Mouse (Mus musculus) CH12.LX (cell line): ENCODE data around the gene Mutyh. TPM values are rescaled to one million over a fixed set of nuclear protein-coding genes. Genes with fewer than 3 reads are reported as not detected.
A peak's percentile ranks its signal among the peaks of the same experiment; 100 is the strongest.

Experiments used
- DNase-seq: peaks from one replicate; pipeline ENCODE4 v3.0.0-alpha.2; 2013; ENCODE audit errors: extremely low read depth
- H3K27ac ChIP-seq: 2 replicates; pipeline ENCODE4 v1.5.1; 2012; ENCODE audit warnings: low read depth, mild to moderate bottlenecking, control low read depth, moderate library complexity; ENCODE audit not compliant: insufficient read depth
- H3K27me3 ChIP-seq: replicated peaks from 2 replicates; pipeline ENCODE3; 2012; ENCODE audit warnings: inconsistent platforms
- H3K36me3 ChIP-seq, 2 experiments: replicated peaks in 1 of 2; 2 replicates each; pipeline versions ENCODE3 to v1.6.1; 2012; ENCODE audit warnings: inconsistent platforms in 1 of 2, low read length in 1 of 2, mild to moderate bottlenecking in 1 of 2, mixed read lengths in 1 of 2, moderate library complexity in 1 of 2; ENCODE audit not compliant: control insufficient read depth in 1 of 2, insufficient read depth in 1 of 2
- H3K4me1 ChIP-seq, 2 experiments: 2 replicates each; pipeline ENCODE4 v1.6.1; 2012; ENCODE audit warnings: inconsistent platforms in 1 of 2, moderate library complexity in 1 of 2; ENCODE audit not compliant: insufficient read depth in 2 of 2, control insufficient read depth in 1 of 2
- H3K4me2 ChIP-seq: 2 replicates; pipeline ENCODE4 v1.6.1; 2012; ENCODE audit warnings: low read depth, mild to moderate bottlenecking, control low read depth; ENCODE audit not compliant: poor library complexity, insufficient read depth, severe bottlenecking
- H3K4me3 ChIP-seq, 3 experiments: fragments of 150-350 bp in 1 of 3; sonication (generic) in 1 of 3; replicated peaks in 1 of 3; 2 replicates each; pipeline versions ENCODE3 to v1.5.1; 2011 to 2012; ENCODE audit warnings: low read depth in 2 of 3, low read length in 2 of 3, mild to moderate bottlenecking in 2 of 3, moderate library complexity in 2 of 3, control low read depth in 1 of 3, improper control_type of control experiment in 1 of 3, inconsistent platforms in 1 of 3, mixed read lengths in 1 of 3; ENCODE audit not compliant: poor library complexity in 1 of 3
- H3K79me2 ChIP-seq: replicated peaks from 2 replicates; pipeline ENCODE4 v1.6.1; 2012; ENCODE audit warnings: mild to moderate bottlenecking, moderate library complexity; ENCODE audit not compliant: control insufficient read depth, poor library complexity, insufficient read depth, severe bottlenecking; ENCODE audit errors: extremely low read depth
- H3K9ac ChIP-seq: 2 replicates; pipeline ENCODE4 v1.6.1; 2012; ENCODE audit warnings: low read depth, mild to moderate bottlenecking, control low read depth, moderate library complexity; ENCODE audit not compliant: insufficient read depth
- H3K9me3 ChIP-seq: replicated peaks from 2 replicates; pipeline ENCODE3; 2012; ENCODE audit warnings: low read length, inconsistent platforms, mixed read lengths
- BHLHE40 ChIP-seq: IDR thresholded peaks from 2 replicates; pipeline ENCODE4 v1.6.1; 2011; ENCODE audit warnings: mild to moderate bottlenecking, low read depth, low read length, improper control_type of control experiment
- CHD1 ChIP-seq: IDR thresholded peaks from 2 replicates; pipeline ENCODE4 v1.6.1; 2012; ENCODE audit warnings: low read depth, low read length, improper control_type of control experiment, inconsistent platforms
- CHD2 ChIP-seq: IDR thresholded peaks from 2 replicates; pipeline ENCODE4 v1.6.1; 2011; ENCODE audit warnings: low read length, improper control_type of control experiment
- CTCF ChIP-seq, 2 experiments: IDR thresholded peaks in 1 of 2; conservative IDR thresholded peaks in 1 of 2; 2 replicates each; pipeline ENCODE4 v1.5.1; 2011 to 2012; ENCODE audit warnings: low read depth in 2 of 2, low read length in 2 of 2, improper control_type of control experiment in 1 of 2, inconsistent platforms in 1 of 2, mild to moderate bottlenecking in 1 of 2, moderate library complexity in 1 of 2
- ETS1 ChIP-seq: conservative IDR thresholded peaks from 2 replicates; pipeline ENCODE4 v1.6.1; 2012; ENCODE audit warnings: low read depth, mild to moderate bottlenecking, inconsistent platforms, low read length, improper control_type of control experiment, moderate library complexity
- GABPA ChIP-seq: IDR thresholded peaks from 2 replicates; pipeline ENCODE4 v1.6.1; 2012; ENCODE audit warnings: low read depth, low read length, improper control_type of control experiment, inconsistent platforms; ENCODE audit not compliant: insufficient replicate concordance
- HCFC1 ChIP-seq: IDR thresholded peaks from 2 replicates; pipeline ENCODE4 v1.6.1; 2012; ENCODE audit warnings: low read depth, mild to moderate bottlenecking, inconsistent platforms, low read length, improper control_type of control experiment
- KAT2A ChIP-seq: IDR thresholded peaks from 2 replicates; pipeline ENCODE4 v1.6.1; 2012; ENCODE audit warnings: low read length, improper control_type of control experiment, inconsistent platforms; ENCODE audit not compliant: insufficient replicate concordance
- MXI1 ChIP-seq: IDR thresholded peaks from 2 replicates; pipeline ENCODE4 v1.6.1; 2011; ENCODE audit warnings: mild to moderate bottlenecking, low read depth, low read length, improper control_type of control experiment
- RAD21 ChIP-seq: IDR thresholded peaks from 2 replicates; pipeline ENCODE4 v1.6.1; 2011; ENCODE audit warnings: low read depth, mild to moderate bottlenecking, low read length, improper control_type of control experiment, moderate library complexity
- RCOR1 ChIP-seq: conservative IDR thresholded peaks from 2 replicates; pipeline ENCODE4 v1.6.1; 2012; ENCODE audit warnings: low read depth, mild to moderate bottlenecking, inconsistent platforms, low read length, improper control_type of control experiment
- SMC3 ChIP-seq: IDR thresholded peaks from 2 replicates; pipeline ENCODE4 v1.6.1; 2011; ENCODE audit warnings: low read depth, low read length, improper control_type of control experiment
- TBP ChIP-seq: conservative IDR thresholded peaks from 2 replicates; pipeline ENCODE4 v1.6.1; 2011; ENCODE audit warnings: low read depth, low read length, improper control_type of control experiment
- TCF12 ChIP-seq: IDR thresholded peaks from 2 replicates; pipeline ENCODE4 v1.6.1; 2014; ENCODE audit warnings: low read depth, mild to moderate bottlenecking, inconsistent platforms, low read length, improper control_type of control experiment
- UBTF ChIP-seq: IDR thresholded peaks from 2 replicates; pipeline ENCODE4 v1.6.1; 2012; ENCODE audit warnings: low read depth, mild to moderate bottlenecking, inconsistent platforms, low read length, improper control_type of control experiment, moderate library complexity
- ZC3H11A ChIP-seq: IDR thresholded peaks from 2 replicates; pipeline ENCODE4 v1.6.1; 2012; ENCODE audit warnings: low read depth, mild to moderate bottlenecking, inconsistent platforms, low read length, improper control_type of control experiment
- ZKSCAN1 ChIP-seq: IDR thresholded peaks from 2 replicates; pipeline ENCODE4 v1.6.1; 2012; ENCODE audit warnings: low read depth, inconsistent platforms, low read length, improper control_type of control experiment, borderline replicate concordance
- dilution Hi-C: fragments of 300-500 bp; cut with MboI; formaldehyde crosslinking; loops from 2 replicates; pipeline ENCODE4 v1.14.3; 2020; ENCODE audit warnings: low sequenced_read_pairs; ENCODE audit not compliant: extremely low pct_unique_long_range_greater_than_20kb, extremely low pct_ligation_motif_present
- in situ Hi-C: fragments of 300-500 bp; cut with MboI; formaldehyde crosslinking; loops from 3 replicates; pipeline ENCODE4 v1.14.3; 2019; ENCODE audit warnings: low sequenced_read_pairs, low pct_ligation_motif_present, low pct_unique_long_range_greater_than_20kb, mixed read lengths
- polyA plus RNA-seq: library from polyadenylated mRNA; unstranded; fragments of >175 nt; gene quantifications from 2 replicates; pipeline ENCODE4 v1.2.1, GENCODE M21; 2012; ENCODE audit warnings: low read depth; ENCODE audit not compliant: insufficient read length
- total RNA-seq, 2 experiments: library from RNA; depleted of rRNA; stranded (reverse); fragments of 300-350 nt in 1 of 2; fragments of >200 nt in 1 of 2; gene quantifications; 2 replicates each; pipeline ENCODE4 v1.2.3; 2012 to 2014

The Mutyh gene
- total and polyA plus RNA-seq, 3 experiments = 12.1 to 13.1 (median 12.5) TPM

- in situ Hi-C loops = no loop called here
Observed at GRCm38 (mm10) chr4:116792453-116792852, 15.1 kb upstream of the Mutyh start.

DNA sequence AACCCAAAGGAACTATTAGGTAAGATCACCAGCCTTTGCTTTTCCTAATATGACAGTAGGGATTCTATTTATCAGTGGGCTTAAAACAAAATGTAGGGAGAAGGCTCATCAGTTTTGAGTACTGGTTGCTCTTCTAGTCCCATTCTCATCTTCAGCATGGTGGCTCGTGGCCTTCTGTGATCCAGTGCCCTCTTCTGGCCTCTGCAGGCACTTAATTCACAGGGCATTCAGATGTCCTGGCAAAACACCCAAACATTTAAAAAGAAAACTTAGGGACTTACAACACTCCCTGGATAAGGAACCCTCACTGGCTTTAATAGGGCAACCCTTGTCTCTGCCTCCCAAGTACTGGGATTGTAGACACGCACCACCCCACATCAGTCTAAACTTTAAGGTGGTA, 13.2 kb upstream of the Mutyh start:
- H3K4me3 ChIP-seq = no peak overlapping the region
- H3K79me2 ChIP-seq = no peaks in the 10 kb centered on the region
- no peaks in the 10 kb centered on the region for H3K27me3 ChIP-seq
- H3K36me3 ChIP-seq = peaks cover 2 to 13% of the 10 kb centered on the region in 2 experiments
- no peaks in the 10 kb centered on the region for H3K4me1 ChIP-seq
- H3K27ac ChIP-seq = no peak overlapping the region
- TF ChIP-seq CTCF (conservative IDR thresholded peaks at IDR 0.05 in 1 of 2, IDR thresholded peaks at IDR 0.05 in 1 of 2; ENCODE audit: low read depth in 2 of 2, low read length in 2 of 2) (peak in 1 of 2 experiments; percentile 60; a peak in 2 of 4 replicates), RCOR1 (no peak), BHLHE40 (no peak), KAT2A (no peak), RAD21 (peak; percentile 42), TCF12 (no peak), GABPA (no peak), ZKSCAN1 (no peak)
- no peak for DNase-seq
- H3K9me3 ChIP-seq = no peaks in the 10 kb centered on the region
- in situ Hi-C loops (no loop called here), dilution Hi-C loops (no loop called here)
- H3K4me2 ChIP-seq = no peak overlapping the region
- H3K9ac ChIP-seq = no peak overlapping the region

More at GRCm38 (mm10) chr4:116792453-116792852, 15.1 kb upstream of the Mutyh start:
- TF ChIP-seq ETS1 (no peak), TBP (no peak), SMC3 (no peak), MXI1 (no peak), BHLHE40 (no peak), RCOR1 (no peak), ZC3H11A (no peak), CHD1 (no peak), UBTF (no peak), GABPA (no peak), HCFC1 (no peak), CHD2 (no peak)
- dilution Hi-C loops = no loop called here
- Histone ChIP-seq H3K79me2 (no peaks in the 10 kb centered on the region), H3K36me3 (peaks cover 2 to 9% of the 10 kb centered on the region in 2 experiments), H3K9ac (no peak overlapping the region), H3K4me1 (peaks cover 0 to 11% of the 10 kb centered on the region in 2 experiments; a peak in 2 of 4 replicates), H3K27ac (no peak overlapping the region), H3K4me2 (no peak overlapping the region), H3K4me3 (no peak overlapping the region), H3K9me3 (no peaks in the 10 kb centered on the region), H3K27me3 (no peaks in the 10 kb centered on the region)
- DNase-seq = no peak
